Mouse (Mus musculus) fat pad, adult 2 months (tissue): ENCODE results near the gene Spata17.

Experiments used
- DNase-seq: peaks from one replicate; pipeline ENCODE4 v3.0.0-alpha.2; 2011; ENCODE audit warnings: low read depth, low spot score; ENCODE audit errors: extremely low read depth

Gene Spata17

GRCm38 (mm10) chr1:187008236-187008635, 207.0 kb downstream of the Spata17 start:
- no peak for DNase-seq

GRCm38 (mm10) chr1:187006227-187006925, 208.9 kb downstream of the Spata17 start:
- DNase-seq = no peak

GRCm38 (mm10) chr1:187004306-187004705, 211.0 kb downstream of the Spata17 start:
- no peak for DNase-seq

- DNase-seq = no peak
Measured at GRCm38 (mm10) chr1:187003441-187003861, 211.8 kb downstream of the Spata17 start.

GRCm38 (mm10) chr1:186997596-186998304, 217.5 kb downstream of the Spata17 start:
- no peak for DNase-seq
